Mouse (Mus musculus): Measurements from ENCODE around the gene Fastk.

Fastk gene

DNA sequence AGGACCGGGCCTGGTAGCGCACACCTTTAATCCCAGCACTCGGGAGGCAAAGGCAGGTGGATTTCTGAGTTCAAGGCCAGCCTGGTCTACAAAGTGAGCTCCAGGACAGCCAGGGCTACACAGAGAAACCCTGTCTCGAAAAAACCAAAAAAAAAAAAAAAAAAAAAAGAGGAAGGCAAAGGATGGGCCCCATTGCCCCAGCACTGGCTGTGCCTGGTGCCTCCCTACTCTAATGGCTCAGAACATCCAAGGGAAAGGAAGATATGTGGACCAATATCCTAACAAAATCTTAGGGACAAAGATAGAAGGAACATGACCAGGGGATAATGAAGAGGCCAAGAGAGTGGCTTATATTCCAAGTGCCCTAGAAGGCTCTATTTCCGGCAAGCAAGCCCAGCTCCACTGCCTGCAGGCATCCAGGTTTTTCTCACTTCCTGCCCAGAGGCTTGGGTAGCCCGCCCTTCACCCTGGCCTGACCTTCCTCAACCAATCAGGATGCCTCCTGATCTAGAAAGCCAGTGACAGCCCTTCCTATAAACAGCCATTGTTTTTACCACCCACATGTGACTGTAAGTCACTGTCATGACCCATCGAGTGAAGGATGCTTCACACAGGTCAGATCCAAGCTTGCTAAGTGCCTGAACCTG lies 56.0 kb downstream of the Fastk start:
- DNase-seq, result no peak

Measured in thymus, adult 18-20 months (tissue).